Mouse (Mus musculus) G1E (cell line): ENCODE results near the gene 9930022D16Rik.

Source experiments
- CTCF ChIP-seq: IDR thresholded peaks from 2 replicates; pipeline ENCODE4 v1.5.1; 2012; ENCODE audit warnings: low read depth, low read length, inconsistent platforms, mixed read lengths
- TAL1 ChIP-seq: conservative IDR thresholded peaks from 2 replicates; pipeline ENCODE4 v1.6.1; 2012; ENCODE audit warnings: low read depth, low read length, inconsistent platforms, mixed read lengths

DNA sequence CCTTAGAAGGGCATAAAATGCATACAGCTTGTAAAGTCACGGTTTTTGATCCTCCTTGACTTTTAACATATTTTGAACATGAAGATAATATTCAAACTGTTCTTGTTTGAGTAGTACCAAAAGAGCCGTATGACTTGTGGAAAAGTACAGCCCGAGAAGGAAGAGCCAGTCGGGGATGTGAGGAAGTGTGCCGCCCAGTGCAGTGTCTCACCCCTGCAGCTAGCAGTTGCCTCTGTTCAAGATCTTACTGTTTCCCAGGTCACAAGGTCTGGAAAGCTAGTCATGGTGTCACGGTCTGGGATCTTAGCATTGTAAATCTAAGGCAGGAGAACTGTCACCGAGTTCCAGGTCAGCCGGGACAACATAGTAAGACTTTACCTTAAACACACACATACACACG lies 19.0 kb upstream of the 9930022D16Rik start:
- TF ChIP-seq CTCF, result no peak
- TF ChIP-seq TAL1, result no peak
